Mouse (Mus musculus): ENCODE data around the gene Fbxw24. TPM values are rescaled to one million over a fixed set of nuclear protein-coding genes. Genes with fewer than 3 reads are reported as not detected.

Fbxw24 gene
- polyA plus RNA-seq (2014; fragmentation: Illumina TruSeq; extraction: RNeasy Lipid Tissue Mini Kit (QIAGEN cat#74804); ENCODE audit: low read depth, low replicate concordance), result not detected

GRCm38 (mm10) chr9:109625957-109626356, at the start of gene Fbxw24:
Gene Fbxw24, minus strand, starts transcription at chr9:109626057.

GRCm38 (mm10) chr9:109664552-109664951, 38.7 kb upstream of the Fbxw24 start, which contains the start of gene Fbxw25:
Gene Fbxw25, minus strand, starts transcription at chr9:109664652.

GRCm38 (mm10) chr9:109568162-109568561, 57.7 kb downstream of the Fbxw24 start, which contains the start of gene Fbxw15:
Gene Fbxw15, minus strand, starts transcription at chr9:109568262.

Other genes with a start within 250 kb of the Fbxw24 start
- not detected for gene Fbxw22, start 221.8 kb downstream of the Fbxw24 start, polyA plus RNA-seq (2014; fragmentation: Illumina TruSeq; extraction: RNeasy Lipid Tissue Mini Kit (QIAGEN cat#74804); ENCODE audit: low read depth, low replicate concordance)
- not detected for gene Fbxw16, start 176.9 kb downstream of the Fbxw24 start, polyA plus RNA-seq (2014; fragmentation: Illumina TruSeq; extraction: RNeasy Lipid Tissue Mini Kit (QIAGEN cat#74804); ENCODE audit: low read depth, low replicate concordance)
- not detected for gene Fbxw19, start 130.2 kb downstream of the Fbxw24 start, polyA plus RNA-seq (2014; fragmentation: Illumina TruSeq; extraction: RNeasy Lipid Tissue Mini Kit (QIAGEN cat#74804); ENCODE audit: low read depth, low replicate concordance)
- not detected for gene Fbxw15, start 57.8 kb downstream of the Fbxw24 start, polyA plus RNA-seq (2014; fragmentation: Illumina TruSeq; extraction: RNeasy Lipid Tissue Mini Kit (QIAGEN cat#74804); ENCODE audit: low read depth, low replicate concordance)
- gene Fbxw25, start 38.6 kb upstream of the Fbxw24 start, polyA plus RNA-seq (2014; fragmentation: Illumina TruSeq; extraction: RNeasy Lipid Tissue Mini Kit (QIAGEN cat#74804); ENCODE audit: low read depth, low replicate concordance), result not detected
- not detected for gene Fbxw18, start 76.6 kb upstream of the Fbxw24 start, polyA plus RNA-seq (2014; fragmentation: Illumina TruSeq; extraction: RNeasy Lipid Tissue Mini Kit (QIAGEN cat#74804); ENCODE audit: low read depth, low replicate concordance)
- not detected for gene Fbxw26, start 120.0 kb upstream of the Fbxw24 start, polyA plus RNA-seq (2014; fragmentation: Illumina TruSeq; extraction: RNeasy Lipid Tissue Mini Kit (QIAGEN cat#74804); ENCODE audit: low read depth, low replicate concordance)
- not detected for gene Fbxw27, start 164.6 kb upstream of the Fbxw24 start, polyA plus RNA-seq (2014; fragmentation: Illumina TruSeq; extraction: RNeasy Lipid Tissue Mini Kit (QIAGEN cat#74804); ENCODE audit: low read depth, low replicate concordance)
- not detected for gene Spink8, start 186.2 kb upstream of the Fbxw24 start, polyA plus RNA-seq (2014; fragmentation: Illumina TruSeq; extraction: RNeasy Lipid Tissue Mini Kit (QIAGEN cat#74804); ENCODE audit: low read depth, low replicate concordance)
- 30.3 TPM for gene Nme6, start 206.7 kb upstream of the Fbxw24 start, polyA plus RNA-seq (2014; fragmentation: Illumina TruSeq; extraction: RNeasy Lipid Tissue Mini Kit (QIAGEN cat#74804); ENCODE audit: low read depth, low replicate concordance)
- gene Camp, start 223.6 kb upstream of the Fbxw24 start, polyA plus RNA-seq (2014; fragmentation: Illumina TruSeq; extraction: RNeasy Lipid Tissue Mini Kit (QIAGEN cat#74804); ENCODE audit: low read depth, low replicate concordance), result not detected
- gene Cdc25a, start 249.5 kb upstream of the Fbxw24 start, polyA plus RNA-seq (2014; fragmentation: Illumina TruSeq; extraction: RNeasy Lipid Tissue Mini Kit (QIAGEN cat#74804); ENCODE audit: low read depth, low replicate concordance), result 4.0 TPM